Mouse (Mus musculus) spleen, adult 2 months (tissue): ENCODE results near the gene Golph3l.
"Not testable (repeated sequence)": the region's sequence is repeated elsewhere in the genome, so short reads cannot be mapped to it uniquely, and the experiment has no call there.

Source experiments
- CTCF ChIP-seq: fragments of 200-500 bp; IDR thresholded peaks from 2 replicates; pipeline ENCODE4 v1.5.1; 2011; ENCODE audit warnings: mild to moderate bottlenecking, inconsistent platforms; ENCODE audit not compliant: insufficient read depth, insufficient read length, insufficient replicate concordance; ENCODE audit errors: extremely low read depth
- POLR2A ChIP-seq: fragments of 200-500 bp; IDR thresholded peaks from 2 replicates; pipeline ENCODE4 v1.6.1; 2011; ENCODE audit warnings: low read depth, low read length, inconsistent platforms

- not testable (repeated sequence) for TF ChIP-seq CTCF, POLR2A
These were observed 35.3 kb downstream of the Golph3l start for GRCm38 (mm10) chr3:95623991-95624515.
